Mouse (Mus musculus): Measurements from ENCODE around the gene Iars2. TPM values are rescaled to one million over a fixed set of nuclear protein-coding genes. Genes with fewer than 3 reads are reported as not detected.

The Iars2 gene
- total RNA-seq (2023): 32.6 TPM

DNA sequence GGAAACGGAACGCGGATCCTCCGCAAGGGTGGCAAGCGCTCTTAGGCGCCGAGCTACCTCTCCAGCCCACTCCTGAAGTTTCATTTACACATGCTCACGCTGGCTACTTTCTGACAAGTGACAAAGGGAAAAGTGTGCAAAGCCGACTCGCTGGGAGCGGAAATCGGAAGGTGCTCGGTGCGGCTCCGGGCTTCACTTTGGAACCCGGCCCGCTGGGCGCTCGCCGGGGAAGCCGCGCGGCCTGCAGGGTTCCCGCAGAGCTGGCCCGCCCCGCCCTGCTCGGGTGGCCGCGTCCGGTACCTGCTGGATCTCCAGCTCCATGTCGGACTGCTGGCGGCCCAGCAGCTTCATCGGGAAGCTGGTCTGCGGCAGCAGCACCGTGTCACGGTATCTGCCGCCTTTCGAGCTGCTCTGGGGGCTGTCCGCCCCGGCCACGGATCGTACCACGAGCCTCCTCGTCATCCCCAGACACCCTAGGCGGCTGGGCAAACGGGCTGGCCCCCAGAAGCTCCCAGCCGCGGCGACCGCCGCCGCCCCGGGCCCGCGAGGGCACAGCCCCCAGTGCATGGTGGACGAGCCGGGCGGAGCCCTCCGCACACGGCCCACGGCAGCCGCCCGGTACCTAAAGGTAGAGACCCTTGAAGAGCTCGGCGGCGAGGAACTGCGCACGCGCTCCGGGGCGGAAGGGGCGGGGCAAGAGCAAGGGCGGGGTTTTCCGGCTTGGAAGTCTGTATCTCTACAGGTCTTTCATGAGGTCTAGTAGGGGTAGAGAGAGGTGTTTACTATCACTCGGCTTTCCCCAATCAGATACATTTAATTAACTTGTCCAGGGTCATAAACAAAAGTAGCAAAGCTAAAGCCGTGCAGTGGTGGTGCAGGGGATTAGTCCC, at the start of gene Iars2:
Gene Iars2, minus strand, starts transcription at position 676 of the 890 bp plus-strand sequence.

GRCm38 (mm10) chr1:185362677-185363520, 33.7 kb upstream of the Iars2 start, which contains the start of gene Eprs:
TSS of gene Eprs (plus strand) at chr1:185363044.

GRCm38 (mm10) chr1:185331983-185332430, 2.8 kb upstream of the Iars2 start, which contains the start of gene Bpnt1:
TSS of gene Bpnt1 (plus strand) at chr1:185332149.

Other genes with a start within 250 kb of the Iars2 start
- gene Rab3gap2, start 125.3 kb downstream of the Iars2 start, total RNA-seq (2023): 51.1 TPM
- gene Bpnt1, start 2.8 kb upstream of the Iars2 start, total RNA-seq (2023): 17.9 TPM
- 120 TPM for gene Eprs, start 33.6 kb upstream of the Iars2 start, total RNA-seq (2023)
- not detected for gene Slc30a10, start 125.5 kb upstream of the Iars2 start, total RNA-seq (2023)

Measured in CD4-positive naive resting alpha-beta T cell, adult 76 days (primary cell).